Mouse (Mus musculus): ENCODE measurements at regions not wholly inside any gene's neighbourhood (a gene's known extent, or its start where the extent isn't known, plus 50 kb on each side); places are given as distances from the start of the nearest gene placed in this dataset.

DNA sequence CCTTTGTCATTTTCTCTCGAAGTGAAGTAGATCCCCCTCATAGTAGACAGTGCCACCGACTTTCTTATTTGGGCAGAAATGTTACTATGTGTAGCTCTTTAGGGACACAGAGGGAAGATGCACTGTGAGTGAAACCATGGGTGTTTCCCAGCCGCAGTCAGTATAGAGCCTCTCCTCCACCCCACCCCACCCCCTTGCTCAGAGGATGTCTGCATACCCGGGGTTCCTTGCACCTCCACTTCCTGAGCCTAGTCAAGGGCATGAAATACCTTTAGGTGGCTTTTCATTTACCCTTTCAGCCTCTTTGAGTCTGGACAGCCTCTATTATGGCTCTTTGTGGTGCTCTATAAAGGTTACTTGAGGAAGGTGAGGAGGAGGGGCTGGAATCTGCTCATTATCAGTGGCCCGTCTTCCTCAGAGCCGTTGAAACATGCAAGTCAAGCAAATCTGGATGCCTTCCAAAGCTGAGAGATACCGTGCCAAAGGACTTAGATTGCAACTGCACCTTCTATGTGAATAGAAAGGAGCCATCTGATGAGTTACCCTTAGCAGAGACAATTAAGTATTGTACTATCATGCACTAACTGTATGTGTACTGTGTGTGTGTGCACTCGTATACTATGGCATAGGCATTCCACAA is 251.4 kb upstream of the Prdm1 start:
- Histone ChIP-seq H3K27ac (ENCODE audit: insufficient read depth, low read depth) (no peak overlapping the region), H3K4me1 (ENCODE audit: control insufficient read depth in 1 of 2, insufficient read depth in 2 of 2) (0 out of 4 replicates have a peak, but pooled peaks cover 0 to 2% of the 10 kb centered on the region in 2 experiments), H3K27me3 (replicated peaks) (no peaks in the 10 kb centered on the region), H3K9me3 (replicated peaks; ENCODE audit: low read length) (no peaks in the 10 kb centered on the region), H3K4me3 (replicated peaks in 1 of 3; ENCODE audit: low read depth in 2 of 3, low read length in 2 of 3, poor library complexity in 1 of 3) (no peak overlapping the region), H3K79me2 (replicated peaks; ENCODE audit: control insufficient read depth, extremely low read depth, insufficient read depth, poor library complexity, severe bottlenecking) (no peaks in the 10 kb centered on the region), H3K4me2 (ENCODE audit: insufficient read depth, low read depth, poor library complexity, severe bottlenecking) (no peak overlapping the region), H3K9ac (ENCODE audit: insufficient read depth, low read depth) (no peak overlapping the region), H3K36me3 (replicated peaks in 1 of 2; ENCODE audit: control insufficient read depth in 1 of 2, insufficient read depth in 1 of 2, low read length in 1 of 2) (no peaks in the 10 kb centered on the region)
- no peak for TF ChIP-seq E2F4 (IDR thresholded peaks at IDR 0.05; ENCODE audit: insufficient replicate concordance, low read depth, low read length)
- no peak for TF ChIP-seq IRF4 (IDR thresholded peaks at IDR 0.05; ENCODE audit: low read depth, low read length)
- no peak for TF ChIP-seq MAX (IDR thresholded peaks at IDR 0.05; ENCODE audit: low read length)
- no peak for TF ChIP-seq MAFK (IDR thresholded peaks at IDR 0.05; ENCODE audit: insufficient replicate concordance, low read length)
- no peak for TF ChIP-seq EP300 (IDR thresholded peaks at IDR 0.05; ENCODE audit: low read length)
- TF ChIP-seq MEF2A (IDR thresholded peaks at IDR 0.05; ENCODE audit: borderline replicate concordance, low read depth, low read length): no peak
- no peak for TF ChIP-seq NELFE (IDR thresholded peaks at IDR 0.05; ENCODE audit: low read depth, low read length)
- TF ChIP-seq CHD1 (IDR thresholded peaks at IDR 0.05; ENCODE audit: low read depth, low read length): no peak
- TF ChIP-seq ZC3H11A (IDR thresholded peaks at IDR 0.05; ENCODE audit: low read depth, low read length): no peak
- TF ChIP-seq RCOR1 (conservative IDR thresholded peaks at IDR 0.05; ENCODE audit: low read depth, low read length): no peak
- no peak for TF ChIP-seq ZKSCAN1 (IDR thresholded peaks at IDR 0.05; ENCODE audit: borderline replicate concordance, low read depth, low read length)
- no peak for TF ChIP-seq POLR2A (IDR thresholded peaks at IDR 0.05; ENCODE audit: low read depth, low read length)
- TF ChIP-seq SMC3 (IDR thresholded peaks at IDR 0.05; ENCODE audit: low read depth, low read length): no peak
- no peak for TF ChIP-seq TCF12 (IDR thresholded peaks at IDR 0.05; ENCODE audit: low read depth, low read length)
- no peak for TF ChIP-seq ZNF384 (IDR thresholded peaks at IDR 0.05; ENCODE audit: low read depth, low read length)
- TF ChIP-seq JUND (conservative IDR thresholded peaks at IDR 0.05; ENCODE audit: low read depth, low read length): no peak
- TF ChIP-seq ELF1 (IDR thresholded peaks at IDR 0.05; ENCODE audit: low read depth, low read length): no peak
- in situ Hi-C loops (cut with MboI; ENCODE audit: low pct_ligation_motif_present, low pct_unique_long_range_greater_than_20kb, low sequenced_read_pairs) (no loop called here), dilution Hi-C loops (cut with MboI; ENCODE audit: extremely low pct_ligation_motif_present, extremely low pct_unique_long_range_greater_than_20kb, low sequenced_read_pairs) (no loop called here)
- no peak for DNase-seq (ENCODE audit: extremely low read depth)

DNA sequence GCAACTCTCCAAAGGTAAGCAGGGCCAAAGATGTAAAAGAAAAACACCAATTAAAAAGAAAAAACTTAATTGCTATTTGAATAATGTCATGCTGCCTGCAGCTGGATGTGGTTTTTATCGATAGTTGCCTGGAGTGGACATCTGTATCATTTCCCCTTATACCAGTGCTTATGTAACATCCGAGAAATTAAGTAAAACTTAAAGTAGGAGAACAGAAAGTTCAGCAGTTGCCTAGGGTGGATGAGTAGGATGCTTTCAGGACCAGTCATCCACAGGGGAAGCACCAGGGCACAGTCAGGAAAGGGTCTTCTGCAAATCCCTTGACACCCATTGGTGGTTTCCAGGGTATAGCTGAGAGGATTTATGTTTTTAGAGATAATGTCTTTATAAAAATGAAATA is 248.9 kb upstream of the Prdm1 start:
- H3K79me2 ChIP-seq (replicated peaks; ENCODE audit: control insufficient read depth, extremely low read depth, insufficient read depth, poor library complexity, severe bottlenecking): no peaks in the 10 kb centered on the region
- 0 out of 4 replicates have a peak, but pooled peaks cover 0 to 2% of the 10 kb centered on the region in 2 experiments for H3K4me1 ChIP-seq (ENCODE audit: control insufficient read depth in 1 of 2, insufficient read depth in 2 of 2)
- H3K27me3 ChIP-seq (replicated peaks): no peaks in the 10 kb centered on the region
- dilution Hi-C loops (cut with MboI; ENCODE audit: extremely low pct_ligation_motif_present, extremely low pct_unique_long_range_greater_than_20kb, low sequenced_read_pairs) (no loop called here), in situ Hi-C loops (cut with MboI; ENCODE audit: low pct_ligation_motif_present, low pct_unique_long_range_greater_than_20kb, low sequenced_read_pairs) (no loop called here)
- no peak overlapping the region for H3K9ac ChIP-seq (ENCODE audit: insufficient read depth, low read depth)
- TF ChIP-seq JUND (conservative IDR thresholded peaks at IDR 0.05; ENCODE audit: low read depth, low read length): no peak
- no peak for TF ChIP-seq ZKSCAN1 (IDR thresholded peaks at IDR 0.05; ENCODE audit: borderline replicate concordance, low read depth, low read length)
- no peak for TF ChIP-seq NELFE (IDR thresholded peaks at IDR 0.05; ENCODE audit: low read depth, low read length)
- no peak for TF ChIP-seq JUN (IDR thresholded peaks at IDR 0.05; ENCODE audit: insufficient read depth, low read depth, low read length)
- TF ChIP-seq CTCF (conservative IDR thresholded peaks at IDR 0.05 in 1 of 2, IDR thresholded peaks at IDR 0.05 in 1 of 2; ENCODE audit: low read depth in 2 of 2, low read length in 2 of 2): no peak
- TF ChIP-seq CHD1 (IDR thresholded peaks at IDR 0.05; ENCODE audit: low read depth, low read length): no peak
- TF ChIP-seq GABPA (IDR thresholded peaks at IDR 0.05; ENCODE audit: insufficient replicate concordance, low read depth, low read length): no peak
- no peak for TF ChIP-seq RCOR1 (conservative IDR thresholded peaks at IDR 0.05; ENCODE audit: low read depth, low read length)
- TF ChIP-seq IRF4 (IDR thresholded peaks at IDR 0.05; ENCODE audit: low read depth, low read length): no peak
- TF ChIP-seq MYC (IDR thresholded peaks at IDR 0.05; ENCODE audit: low read depth, low read length): no peak
- no peak for TF ChIP-seq KAT2A (IDR thresholded peaks at IDR 0.05; ENCODE audit: insufficient replicate concordance, low read length)
- TF ChIP-seq CHD2 (IDR thresholded peaks at IDR 0.05; ENCODE audit: low read length): no peak
- no peak for TF ChIP-seq ETS1 (conservative IDR thresholded peaks at IDR 0.05; ENCODE audit: low read depth, low read length)
- no peaks in the 10 kb centered on the region for H3K9me3 ChIP-seq (replicated peaks; ENCODE audit: low read length)
- no peak for DNase-seq (ENCODE audit: extremely low read depth)
- no peak overlapping the region for H3K27ac ChIP-seq (ENCODE audit: insufficient read depth, low read depth)
- no peak overlapping the region for H3K4me3 ChIP-seq (replicated peaks in 1 of 3; ENCODE audit: low read depth in 2 of 3, low read length in 2 of 3, poor library complexity in 1 of 3)
- H3K36me3 ChIP-seq (replicated peaks in 1 of 2; ENCODE audit: control insufficient read depth in 1 of 2, insufficient read depth in 1 of 2, low read length in 1 of 2): no peaks in the 10 kb centered on the region
- H3K4me2 ChIP-seq (ENCODE audit: insufficient read depth, low read depth, poor library complexity, severe bottlenecking): no peak overlapping the region

Data from CH12.LX (cell line).